Mouse (Mus musculus) midbrain, embryonic 11.5 days (tissue): ENCODE measurements around the gene Nkiras2. TPM values are rescaled to one million over a fixed set of nuclear protein-coding genes. Genes with fewer than 3 reads are reported as not detected.

Experiments used
- ATAC-seq: fragments of 200-750 bp; cut with Nextera tagmentation; 2 replicates; pipeline ENCODE4 v1.8.0; 2017; ENCODE audit warnings: moderate TSS enrichment, moderate library complexity; ENCODE audit not compliant: low FRiP score
- DNase-seq: peaks from one replicate; pipeline ENCODE4 v3.0.0; 2015; ENCODE audit warnings: low spot score; ENCODE audit errors: missing footprints
- H3K27ac ChIP-seq: fragments of 300-500 bp; sonication (generic); 2 replicates; pipeline ENCODE4 v1.5.1; 2014; ENCODE audit warnings: low read depth, low read length
- H3K27me3 ChIP-seq: fragments of 300-500 bp; sonication (generic); 2 replicates; pipeline ENCODE4 v1.6.1; 2014; ENCODE audit warnings: mild to moderate bottlenecking, low read length, moderate library complexity, mixed read lengths; ENCODE audit not compliant: control insufficient read depth, insufficient read depth
- H3K36me3 ChIP-seq: fragments of 300-500 bp; sonication (generic); 2 replicates; pipeline ENCODE4 v1.6.1; 2014; ENCODE audit warnings: mild to moderate bottlenecking, low read length, moderate library complexity, mixed read lengths; ENCODE audit not compliant: control insufficient read depth, insufficient read depth
- H3K4me1 ChIP-seq: fragments of 300-500 bp; sonication (generic); 2 replicates; pipeline ENCODE4 v1.6.1; 2014; ENCODE audit warnings: low read length; ENCODE audit not compliant: control insufficient read depth, insufficient read depth
- H3K4me2 ChIP-seq: fragments of 300-500 bp; sonication (generic); 2 replicates; pipeline ENCODE4 v1.6.1; 2014; ENCODE audit warnings: mild to moderate bottlenecking, moderate library complexity
- H3K4me3 ChIP-seq: fragments of 300-500 bp; sonication (generic); 2 replicates; pipeline ENCODE4 v1.5.1; 2014; ENCODE audit warnings: low read depth, low read length
- H3K9ac ChIP-seq: fragments of 300-500 bp; sonication (generic); 2 replicates; pipeline ENCODE4 v1.6.1; 2014; ENCODE audit warnings: low read length
- H3K9me3 ChIP-seq: fragments of 300-500 bp; sonication (generic); 2 replicates; pipeline ENCODE4 v1.6.1; 2016; ENCODE audit warnings: low read length; ENCODE audit not compliant: control insufficient read depth
- WGBS: fragments of 180-500 bp; shearing (Covaris S2); extraction: QIAGEN DNeasy Blood & Tissue Kit; methylation state at CpG from one replicate; pipeline ENCODE4 v1.1.7; 2014; 5-methylcytosine and 5-hydroxymethylcytosine counted together
- polyA plus RNA-seq: library from polyadenylated mRNA; unstranded; fragments of >200 nt; fragmentation: Nextera tagmentation; extraction: Ambion mirVana; gene quantifications from 2 replicates; pipeline ENCODE4 v1.2.1, GENCODE M21; 2014

The Nkiras2 gene
- polyA plus RNA-seq, 1 experiment from 2014 or later = 110 TPM

DNA sequence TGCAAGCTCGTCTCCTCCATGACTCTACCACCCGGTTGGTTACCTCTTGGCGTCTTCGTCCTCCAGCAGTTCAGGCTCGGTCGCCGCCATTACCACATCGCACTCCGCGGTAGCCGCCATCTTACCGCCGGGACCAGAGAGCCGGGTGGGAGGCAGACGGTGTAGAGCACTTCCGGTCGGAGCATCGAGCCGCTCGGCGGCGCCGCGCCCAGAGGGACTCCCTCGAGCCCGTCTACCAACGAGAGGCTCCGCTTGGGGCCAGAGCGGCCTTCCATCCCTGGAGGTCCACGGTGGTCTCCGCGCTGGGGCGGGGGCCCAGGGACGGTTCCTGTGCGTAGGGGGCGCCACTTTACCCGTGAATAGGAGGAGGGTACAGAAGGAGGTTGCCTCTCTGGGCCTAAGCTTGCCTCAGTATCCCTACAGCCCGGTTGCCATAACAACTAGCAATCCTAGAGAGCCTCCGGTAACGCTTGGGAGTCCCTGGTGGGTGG lies 486 bp downstream of the Nkiras2 start:
- Histone ChIP-seq H3K4me2 (peak overlapping the region; percentile 84), H3K9ac (peak overlapping the region; percentile 96), H3K9me3 (no peaks in the 10 kb centered on the region), H3K27ac (peak overlapping the region; percentile 70), H3K36me3 (peaks cover 4% of the 10 kb centered on the region), H3K4me1 (peaks cover 22% of the 10 kb centered on the region), H3K4me3 (peak overlapping the region; percentile 91), H3K27me3 (no peaks in the 10 kb centered on the region)
- 0% methylated on average over 40 of the region's 40 CpGs for WGBS
- peak; percentile 99 for DNase-seq
- peak; percentile 97 for ATAC-seq

DNA sequence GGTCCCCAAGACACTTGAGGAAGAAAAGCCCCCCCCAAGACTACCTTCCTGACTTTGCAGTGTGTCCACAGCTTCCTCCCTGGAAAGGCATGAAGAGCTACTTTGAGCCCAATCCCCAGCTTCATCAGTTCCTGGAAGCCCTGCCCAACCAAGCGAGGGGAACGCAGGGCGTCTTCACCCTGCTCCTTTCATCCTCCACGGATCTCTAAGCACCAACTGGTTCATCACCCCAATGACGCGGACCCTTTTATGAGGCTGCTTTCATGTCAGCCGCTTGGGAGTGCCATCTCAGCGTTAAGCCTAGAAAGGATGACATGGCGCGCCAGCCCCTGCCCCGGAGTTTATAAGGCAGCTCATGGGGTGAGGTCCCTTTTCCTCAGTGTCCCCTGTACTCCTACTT lies 938 bp downstream of the Nkiras2 start, which contains the start of gene Dnajc7:
Dnajc7 (minus strand) TSS at position 187 of the 400 bp plus-strand sequence.
- Histone ChIP-seq H3K27ac (peak within 1 kb of the TSS; percentile 70), H3K4me2 (peak within 1 kb of the TSS; percentile 84), H3K27me3 (no peaks in the 10 kb centered on the region), H3K9me3 (no peaks in the 10 kb centered on the region), H3K4me3 (peak within 1 kb of the TSS; percentile 91), H3K4me1 (peaks cover 22% of the 10 kb centered on the region), H3K9ac (peak within 1 kb of the TSS; percentile 96), H3K36me3 (peaks cover 4% of the 10 kb centered on the region)
- ATAC-seq (no peak), DNase-seq (no peak)
- 3% methylated on average over 11 of the region's 11 CpGs for WGBS

- under 1% methylated on average over 24 of the region's 24 CpGs for WGBS
- Histone ChIP-seq H3K36me3 (peaks cover 13% of the 10 kb centered on the region; the same call in 1 of the 2 replicates), H3K4me3 (peak overlapping the region; percentile 87), H3K9ac (peak overlapping the region; percentile 88), H3K9me3 (no peaks in the 10 kb centered on the region), H3K27ac (peak overlapping the region; percentile 31; the same call in 1 of the 2 replicates), H3K4me2 (peak overlapping the region; percentile 58), H3K4me1 (peaks cover 20% of the 10 kb centered on the region), H3K27me3 (no peaks in the 10 kb centered on the region)
- DNase-seq (peak; percentile 100), ATAC-seq (peak; percentile 63)
These were observed 3.7 kb downstream of the Nkiras2 start for GRCm38 (mm10) chr11:100622714-100623113.

- peak overlapping the region; percentile 87 for H3K4me3 ChIP-seq
- WGBS = 68% methylated on average over 5 of the region's 5 CpGs
- no peak for DNase-seq
These were observed 4.8 kb downstream of the Nkiras2 start for GRCm38 (mm10) chr11:100623867-100624266.

DNA sequence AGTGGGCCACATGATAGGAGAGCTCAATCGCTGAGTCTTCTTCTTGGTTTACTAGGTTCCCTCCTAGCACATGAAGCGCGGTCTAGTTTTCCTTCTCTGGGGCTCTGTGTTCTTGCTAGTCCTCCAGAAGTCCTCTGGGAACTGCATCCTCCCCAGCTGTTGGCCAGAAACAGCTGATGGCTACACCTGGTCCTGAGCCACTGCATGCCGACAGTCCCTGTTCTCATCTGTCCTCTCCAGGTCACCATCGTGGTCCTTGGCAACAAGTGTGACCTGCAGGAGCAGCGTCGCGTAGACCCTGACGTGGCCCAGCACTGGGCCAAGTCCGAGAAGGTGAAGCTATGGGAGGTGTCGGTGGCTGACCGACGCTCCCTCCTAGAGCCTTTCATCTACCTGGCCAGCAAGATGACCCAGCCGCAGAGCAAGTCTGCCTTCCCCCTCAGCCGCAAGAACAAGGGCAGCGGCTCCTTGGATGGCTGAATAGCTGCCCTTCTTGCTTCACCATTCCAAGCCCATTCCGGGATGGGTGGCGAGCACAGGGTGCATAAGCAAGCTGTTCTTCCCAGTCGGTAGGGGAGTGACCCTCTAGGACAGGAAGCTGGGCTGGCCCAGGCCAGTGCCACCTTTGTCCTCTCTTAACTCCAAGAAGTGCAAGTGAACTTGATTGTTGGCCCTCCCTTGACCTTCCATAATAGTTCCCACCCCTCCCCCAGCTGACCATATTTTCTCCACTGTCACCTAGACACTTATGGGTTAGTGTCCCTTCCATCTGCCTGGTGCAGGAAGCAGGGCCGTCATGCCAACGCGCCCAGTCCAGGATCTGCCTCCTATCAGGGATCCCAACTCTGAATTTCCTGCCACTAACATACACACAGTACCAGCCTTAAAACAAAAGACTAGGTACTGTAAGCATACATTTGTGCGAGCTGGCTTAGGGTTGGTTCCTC lies 7.0 kb downstream of the Nkiras2 start:
- H3K9ac ChIP-seq = no peak overlapping the region
- H3K4me1 ChIP-seq = peaks cover 10% of the 10 kb centered on the region
- 94% methylated on average over 23 of the region's 23 CpGs for WGBS
- no peak for ATAC-seq
- no peaks in the 10 kb centered on the region for H3K9me3 ChIP-seq
- no peak for DNase-seq
- H3K4me2 ChIP-seq = no peak overlapping the region
- no peaks in the 10 kb centered on the region for H3K27me3 ChIP-seq
- no peak overlapping the region for H3K27ac ChIP-seq
- H3K36me3 ChIP-seq = peaks cover 13% of the 10 kb centered on the region; the same call in 1 of the 2 replicates
- H3K4me3 ChIP-seq = no peak overlapping the region

More at GRCm38 (mm10) chr11:100623867-100624266, 4.8 kb downstream of the Nkiras2 start:
- Histone ChIP-seq H3K27me3 (no peaks in the 10 kb centered on the region), H3K9me3 (no peaks in the 10 kb centered on the region), H3K36me3 (peaks cover 13% of the 10 kb centered on the region; the same call in 1 of the 2 replicates), H3K9ac (0 out of 2 replicates have a peak overlapping the region, but pooled peaks have one; percentile 27), H3K4me1 (peaks cover 14% of the 10 kb centered on the region), H3K27ac (no peak overlapping the region), H3K4me2 (peak overlapping the region; percentile 58)
- ATAC-seq = no peak

GRCm38 (mm10) chr11:100626701-100627195 lies 7.7 kb downstream of the Nkiras2 start:
- Histone ChIP-seq H3K4me3 (no peak overlapping the region), H3K4me2 (no peak overlapping the region), H3K4me1 (peaks cover 10% of the 10 kb centered on the region), H3K36me3 (peaks cover 13% of the 10 kb centered on the region; the same call in 1 of the 2 replicates), H3K9me3 (no peaks in the 10 kb centered on the region), H3K27me3 (no peaks in the 10 kb centered on the region), H3K9ac (no peak overlapping the region), H3K27ac (no peak overlapping the region)
- DNase-seq = peak; percentile 91
- WGBS = 25% methylated on average over 9 of the region's 9 CpGs
- ATAC-seq = peak; percentile 54; the same call in 1 of the 2 replicates

- Histone ChIP-seq H3K9me3 (no peaks in the 10 kb centered on the region), H3K27ac (no peak overlapping the region), H3K36me3 (peaks cover 13% of the 10 kb centered on the region; the same call in 1 of the 2 replicates), H3K9ac (no peak overlapping the region), H3K4me1 (peaks cover 10% of the 10 kb centered on the region), H3K4me3 (no peak overlapping the region), H3K4me2 (no peak overlapping the region), H3K27me3 (no peaks in the 10 kb centered on the region)
- WGBS = 94% methylated on average over 5 of the region's 5 CpGs
- DNase-seq (no peak), ATAC-seq (no peak)
These were observed 9.0 kb downstream of the Nkiras2 start for GRCm38 (mm10) chr11:100628056-100628455.

- H3K9ac ChIP-seq = peak overlapping the region; percentile 33
- DNase-seq = no peak
- peaks cover 4% of the 10 kb centered on the region for H3K4me1 ChIP-seq
- H3K4me2 ChIP-seq = no peak overlapping the region
- no peaks in the 10 kb centered on the region for H3K27me3 ChIP-seq
- ATAC-seq = no peak
- 63% methylated on average over 13 of the region's 13 CpGs for WGBS
- H3K9me3 ChIP-seq = no peaks in the 10 kb centered on the region
- H3K4me3 ChIP-seq = no peak overlapping the region
- no peak overlapping the region for H3K27ac ChIP-seq
- peaks cover 13% of the 10 kb centered on the region; the same call in 1 of the 2 replicates for H3K36me3 ChIP-seq
These were observed 9.9 kb downstream of the Nkiras2 start for GRCm38 (mm10) chr11:100628862-100629352.
